Mouse (Mus musculus): ENCODE data around the gene Immp2l.

DNA sequence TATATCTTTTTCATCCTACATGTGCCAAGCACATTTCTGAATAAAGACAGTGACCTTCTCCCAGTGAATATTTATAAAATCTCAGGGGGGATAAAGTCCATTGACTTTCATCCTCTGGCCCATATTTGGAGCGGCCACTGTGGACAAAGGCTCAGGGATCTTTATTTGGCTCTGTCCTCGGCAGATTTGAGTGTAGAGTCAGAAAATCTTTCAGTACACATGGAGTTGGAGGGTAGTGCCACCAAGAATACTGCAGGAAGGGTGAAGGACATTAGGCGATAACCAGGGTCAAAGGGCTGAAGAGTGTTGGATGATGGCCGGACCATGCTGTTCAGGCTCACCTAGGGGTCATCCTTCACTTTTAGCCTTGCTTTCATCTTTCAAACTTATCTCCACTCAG is 321.7 kb downstream of the Immp2l start:
- TF ChIP-seq ZC3H11A (IDR thresholded peaks at IDR 0.05; ENCODE audit: borderline replicate concordance, low read depth, low read length) (no peak), ZNF384 (IDR thresholded peaks at IDR 0.05; ENCODE audit: low read depth, low read length) (no peak), CHD2 (IDR thresholded peaks at IDR 0.05; ENCODE audit: low read depth, low read length) (no peak), HCFC1 (IDR thresholded peaks at IDR 0.05; ENCODE audit: borderline replicate concordance, insufficient read depth, low read length) (no peak)

Data from ES-E14 (cell line).